Mouse (Mus musculus) cerebellum, adult 9-11 months (tissue): ENCODE measurements at regions not wholly inside any gene's neighbourhood (a gene's known extent, or its start where the extent isn't known, plus 50 kb on each side); places are given as distances from the start of the nearest gene placed in this dataset.

ENCODE experiments used
- DNase-seq: peaks from one replicate; pipeline ENCODE4 v3.0.0; 2022

- no peak for DNase-seq
Observed at GRCm38 (mm10) chr1:27642118-27642517, 954.9 kb upstream of the 4931408C20Rik start.

- no peak for DNase-seq
Observed at GRCm38 (mm10) chr1:27629101-27629500, 941.8 kb upstream of the 4931408C20Rik start.

GRCm38 (mm10) chr1:27616250-27616649, 929.0 kb upstream of the 4931408C20Rik start:
- no peak for DNase-seq

GRCm38 (mm10) chr1:27608606-27609005, 921.3 kb upstream of the 4931408C20Rik start:
- no peak for DNase-seq

GRCm38 (mm10) chr1:27578776-27579175, 891.5 kb upstream of the 4931408C20Rik start:
- DNase-seq: peak; percentile 32

- DNase-seq: no peak
Observed at GRCm38 (mm10) chr1:27559426-27559825, 872.2 kb upstream of the 4931408C20Rik start.

- no peak for DNase-seq
Observed at GRCm38 (mm10) chr1:27510787-27511395, 823.6 kb upstream of the 4931408C20Rik start.

GRCm38 (mm10) chr1:27503807-27504206, 816.5 kb upstream of the 4931408C20Rik start:
- no peak for DNase-seq

- DNase-seq: no peak
Observed at GRCm38 (mm10) chr1:27478991-27479390, 791.7 kb upstream of the 4931408C20Rik start.

GRCm38 (mm10) chr1:27446069-27446468, 758.8 kb upstream of the 4931408C20Rik start:
- no peak for DNase-seq
